Mouse (Mus musculus) heart, postnatal 0 days (tissue): ENCODE measurements at regions not wholly inside any gene's neighbourhood (a gene's known extent, or its start where the extent isn't known, plus 50 kb on each side); places are given as distances from the start of the nearest gene placed in this dataset.

Experiments
- CTCF ChIP-seq: IDR thresholded peaks from 2 replicates; pipeline ENCODE4 v1.5.1; 2016; ENCODE audit warnings: antibody characterized with exemption, control low read depth, low read depth
- EP300 ChIP-seq: IDR thresholded peaks from 2 replicates; pipeline ENCODE4 v1.6.1; 2016; ENCODE audit warnings: antibody characterized with exemption, low read depth

DNA sequence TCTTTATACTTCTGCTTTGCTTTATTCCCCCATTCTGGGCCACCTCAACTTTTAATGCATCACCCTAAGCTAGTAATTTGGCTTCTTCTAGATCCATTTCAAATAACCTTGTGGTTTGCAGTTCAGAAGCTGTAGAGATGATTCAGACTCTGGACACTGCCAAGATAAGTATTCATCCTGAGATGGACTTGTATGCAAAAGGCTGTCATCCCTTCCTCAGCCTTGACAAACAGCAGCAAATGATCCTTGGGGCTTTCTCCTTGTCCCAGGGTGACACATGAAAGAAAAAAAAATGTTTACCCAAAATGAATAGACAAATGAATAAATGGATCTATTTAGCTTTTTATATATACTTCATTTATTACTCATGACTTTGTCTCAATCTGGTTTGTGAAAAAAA, 120.0 kb upstream of the Erbb4 start:
- TF ChIP-seq CTCF (no peak), EP300 (no peak)
